Mouse (Mus musculus) megakaryocyte progenitor cell, adult 5-6 weeks (primary cell): ENCODE measurements around the gene Xpa. TPM values are rescaled to one million over a fixed set of nuclear protein-coding genes. Genes with fewer than 3 reads are reported as not detected.

Source experiments
- total RNA-seq, 2 experiments: library from RNA; stranded (forward) in 1 of 2; stranded (reverse) in 1 of 2; fragments of 157-497, 149-512 nt in 1 of 2; fragments of 200-1000 nt in 1 of 2; gene quantifications; 2 replicates each; pipeline versions ENCODE4 v1.2.3 to v1.2.4; 2015 to 2017

Gene Xpa
- total RNA-seq, 2 experiments from 2014 or later = 32.7 to 32.8 TPM

Other genes starting within 250 kb of the Xpa start
- 19.3 and 19.5 TPM in 2 replicates for gene Tdrd7, start 231.0 kb downstream of the Xpa start, total RNA-seq (2015)
- gene Tdrd7, start 231.0 kb downstream of the Xpa start, total RNA-seq (2017) = 5.7 and 6.3 TPM in 2 replicates
- gene Tmod1, start 157.4 kb downstream of the Xpa start, total RNA-seq (2015) = 0.07 and 0.10 TPM in 2 replicates
- gene Tmod1, start 157.4 kb downstream of the Xpa start, total RNA-seq (2017) = 0.04 and 0.14 TPM in 2 replicates
- 81.5 and 82.3 TPM in 2 replicates for gene Ncbp1, start 57.7 kb downstream of the Xpa start, total RNA-seq (2015)
- 108 and 109 TPM in 2 replicates for gene Ncbp1, start 57.7 kb downstream of the Xpa start, total RNA-seq (2017)
- gene Tstd2, start 57.6 kb downstream of the Xpa start, total RNA-seq (2015) = 22.1 and 23.8 TPM in 2 replicates
- 30.9 and 40.3 TPM in 2 replicates for gene Tstd2, start 57.6 kb downstream of the Xpa start, total RNA-seq (2017)
- gene Foxe1, start 147.3 kb upstream of the Xpa start, total RNA-seq (2015) = not detected in 2 replicates
- gene Foxe1, start 147.3 kb upstream of the Xpa start, total RNA-seq (2017) = not detected in 2 replicates
- 6.7 and 9.1 TPM in 2 replicates for gene Trmo, start 193.1 kb upstream of the Xpa start, total RNA-seq (2015)
- 12.6 and 14.4 TPM in 2 replicates for gene Trmo, start 193.1 kb upstream of the Xpa start, total RNA-seq (2017)
- gene Hemgn, start 217.2 kb upstream of the Xpa start, total RNA-seq (2015) = 11.7 and 25.5 TPM in 2 replicates
- 9.6 and 20.6 TPM in 2 replicates for gene Hemgn, start 217.2 kb upstream of the Xpa start, total RNA-seq (2017)